Mouse (Mus musculus): ENCODE data around the gene Crispld2. TPM values are rescaled to one million over a fixed set of nuclear protein-coding genes. Genes with fewer than 3 reads are reported as not detected.

Crispld2 gene
- polyA plus RNA-seq, 1 experiment from 2014 or later, result 4.4 TPM

DNA sequence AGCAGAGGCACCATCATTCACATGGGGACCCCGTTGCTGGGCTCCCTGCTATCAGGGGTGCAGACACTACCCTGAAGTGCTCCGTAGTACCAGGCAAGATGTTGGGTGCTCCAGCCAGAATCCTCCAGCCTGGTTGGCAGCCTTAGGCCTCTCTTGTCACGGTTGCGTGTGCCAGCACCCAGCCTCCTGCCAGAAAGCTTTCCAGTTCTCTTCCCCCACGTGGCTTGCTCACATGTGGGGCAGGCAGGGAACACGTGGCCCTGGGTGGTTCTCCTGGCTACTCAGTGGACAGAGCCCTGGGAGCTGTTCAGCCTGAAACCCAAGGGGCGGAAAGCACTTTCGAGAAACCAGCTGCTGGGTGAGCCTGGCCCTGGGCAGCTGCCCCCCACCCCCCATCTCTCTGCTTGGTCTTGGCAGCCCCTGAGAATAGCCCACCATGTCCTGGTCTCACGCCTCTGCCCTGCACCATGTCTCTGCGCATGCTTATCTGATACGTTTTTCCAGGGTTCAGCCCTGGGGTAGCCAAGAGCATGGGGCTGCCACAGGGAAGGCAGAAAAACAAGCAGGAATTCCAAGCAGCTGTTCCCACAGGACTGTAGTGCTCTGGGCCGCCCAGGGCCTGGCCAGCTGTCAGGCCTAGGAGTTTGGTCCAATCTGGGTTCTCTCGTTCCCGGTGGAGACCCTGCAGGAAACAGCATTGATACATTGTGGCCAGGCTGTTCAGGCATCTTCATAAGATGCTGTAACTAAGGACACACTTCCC, 54.2 kb downstream of the Crispld2 start:
- Histone ChIP-seq H3K4me3 (ENCODE audit: low read depth, low read length) (no peak overlapping the region), H3K9ac (no peak overlapping the region), H3K27ac (ENCODE audit: low read depth) (peak overlapping the region; percentile 67; the same call in 1 of the 2 replicates), H3K4me2 (no peak overlapping the region), H3K27me3 (ENCODE audit: insufficient read depth, low read length) (no peaks in the 10 kb centered on the region), H3K4me1 (ENCODE audit: insufficient read depth) (no peaks in the 10 kb centered on the region; the same call in 1 of the 2 replicates), H3K9me3 (ENCODE audit: low read depth, low read length) (no peaks in the 10 kb centered on the region), H3K36me3 (ENCODE audit: insufficient read depth) (no peaks in the 10 kb centered on the region)
- ATAC-seq (ENCODE audit: insufficient read depth) (peak; percentile 69), DNase-seq (peak; percentile 62)
- 48% methylated on average over 14 of the region's 14 CpGs for WGBS
- TF ChIP-seq CTCF (IDR thresholded peaks at IDR 0.05; ENCODE audit: low read depth), result no peak

DNA sequence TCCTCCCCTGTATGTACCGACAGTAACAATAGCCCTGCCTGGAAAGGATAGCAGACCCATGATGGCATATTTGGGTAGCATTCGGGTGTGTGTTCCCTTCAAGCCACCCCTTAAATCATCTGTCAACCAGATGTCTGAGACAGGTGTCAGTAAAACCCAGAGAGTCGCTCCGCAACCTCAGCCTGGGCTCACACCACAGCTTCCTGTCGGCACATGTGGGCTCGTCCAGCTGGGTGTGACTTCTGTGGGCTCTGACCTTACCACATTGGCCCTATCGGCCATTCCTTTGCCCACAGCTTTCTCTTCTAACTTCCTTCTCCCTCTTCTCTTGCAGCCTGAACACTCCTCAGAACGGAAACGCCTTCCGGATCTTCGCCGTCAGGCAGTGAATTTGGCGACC, 57.7 kb downstream of the Crispld2 start:
- H3K4me1 ChIP-seq (ENCODE audit: insufficient read depth), result no peaks in the 10 kb centered on the region; the same call in none of the 2 replicates
- H3K27me3 ChIP-seq (ENCODE audit: insufficient read depth, low read length), result no peaks in the 10 kb centered on the region
- no peak overlapping the region for H3K9ac ChIP-seq
- DNase-seq (no peak), ATAC-seq (ENCODE audit: insufficient read depth) (no peak)
- H3K4me3 ChIP-seq (ENCODE audit: low read depth, low read length), result no peak overlapping the region
- no peak for TF ChIP-seq CTCF (IDR thresholded peaks at IDR 0.05; ENCODE audit: low read depth)
- no peaks in the 10 kb centered on the region for H3K9me3 ChIP-seq (ENCODE audit: low read depth, low read length)
- WGBS, result 83% methylated on average over 13 of the region's 13 CpGs
- H3K4me2 ChIP-seq, result no peak overlapping the region
- no peaks in the 10 kb centered on the region for H3K36me3 ChIP-seq (ENCODE audit: insufficient read depth)
- no peak overlapping the region for H3K27ac ChIP-seq (ENCODE audit: low read depth)

DNA sequence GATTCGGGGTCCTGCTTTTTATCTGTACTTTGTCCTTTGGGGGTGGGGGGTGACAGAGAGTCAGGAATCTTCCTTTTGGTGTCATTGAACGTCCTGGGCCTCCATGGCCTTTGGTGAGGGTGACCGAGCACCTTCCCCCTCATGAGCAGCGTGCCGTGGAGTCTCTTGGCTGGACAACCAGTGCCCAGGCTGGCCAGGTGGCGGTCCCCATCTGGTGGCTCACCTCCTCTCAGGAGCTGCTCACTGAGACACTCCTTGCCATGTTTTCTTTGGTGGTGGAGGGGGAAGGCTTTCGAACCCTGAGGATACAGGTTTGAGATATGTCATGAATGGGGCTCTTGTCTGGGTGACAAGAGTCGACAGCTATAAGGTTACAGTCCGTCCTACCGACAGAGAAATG, 58.1 kb downstream of the Crispld2 start:
- no peak for ATAC-seq (ENCODE audit: insufficient read depth)
- Histone ChIP-seq H3K4me2 (no peak overlapping the region), H3K27me3 (ENCODE audit: insufficient read depth, low read length) (no peaks in the 10 kb centered on the region), H3K36me3 (ENCODE audit: insufficient read depth) (no peaks in the 10 kb centered on the region), H3K4me3 (ENCODE audit: low read depth, low read length) (no peak overlapping the region), H3K4me1 (ENCODE audit: insufficient read depth) (no peaks in the 10 kb centered on the region; the same call in none of the 2 replicates), H3K27ac (ENCODE audit: low read depth) (no peak overlapping the region), H3K9ac (no peak overlapping the region), H3K9me3 (ENCODE audit: low read depth, low read length) (no peaks in the 10 kb centered on the region)
- DNase-seq, result no peak
- no peak for TF ChIP-seq CTCF (IDR thresholded peaks at IDR 0.05; ENCODE audit: low read depth)
- 72% methylated on average over 10 of the region's 10 CpGs for WGBS

DNA sequence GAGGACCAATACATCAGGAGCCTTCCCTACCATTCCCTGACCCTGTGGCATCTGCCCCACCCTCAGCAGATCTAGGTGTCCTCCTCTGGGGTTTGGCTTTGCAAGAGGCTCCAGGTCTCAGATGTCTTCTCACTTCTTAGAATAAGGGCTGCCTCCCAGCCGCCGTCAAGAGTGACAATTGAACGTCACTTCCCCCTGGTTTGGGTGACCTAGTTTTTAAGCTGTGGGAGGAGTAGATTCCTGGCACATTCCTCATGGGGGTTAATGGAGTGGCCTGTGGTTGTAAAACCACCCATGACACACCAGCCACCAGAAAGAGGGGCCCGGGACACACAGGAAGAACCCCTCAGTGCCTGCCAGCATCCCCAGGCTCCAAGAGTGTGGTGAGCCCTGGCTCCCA, 58.8 kb downstream of the Crispld2 start:
- WGBS, result 51% methylated on average over 4 of the region's 4 CpGs
- no peak for ATAC-seq (ENCODE audit: insufficient read depth)

DNA sequence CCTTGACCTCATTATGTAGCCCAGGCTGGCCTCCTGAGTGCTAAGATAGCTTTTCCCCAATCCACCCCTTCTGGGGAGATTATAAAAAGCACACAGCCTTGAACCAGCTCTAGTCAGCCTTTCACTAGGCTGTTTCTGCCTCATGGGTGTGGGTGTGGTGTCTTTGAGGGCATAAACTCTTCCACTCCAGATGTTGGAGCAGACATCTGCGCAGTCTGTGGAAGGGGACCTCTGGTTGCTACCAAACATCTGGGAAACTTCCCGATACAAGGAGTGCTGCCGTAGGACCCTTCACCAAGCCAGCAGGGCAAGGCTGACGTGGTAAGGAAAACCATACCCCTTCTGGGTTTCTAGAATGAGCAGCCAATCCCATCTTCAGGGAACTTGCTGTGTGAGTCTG, 59.7 kb downstream of the Crispld2 start:
- DNase-seq (no peak), ATAC-seq (ENCODE audit: insufficient read depth) (no peak)
- no peaks in the 10 kb centered on the region for H3K36me3 ChIP-seq (ENCODE audit: insufficient read depth)
- H3K4me3 ChIP-seq (ENCODE audit: low read depth, low read length), result no peak overlapping the region
- no peak overlapping the region for H3K27ac ChIP-seq (ENCODE audit: low read depth)
- H3K4me1 ChIP-seq (ENCODE audit: insufficient read depth), result no peaks in the 10 kb centered on the region; the same call in 1 of the 2 replicates
- no peak overlapping the region for H3K9ac ChIP-seq
- WGBS, result 65% methylated on average over 4 of the region's 4 CpGs
- H3K4me2 ChIP-seq, result no peak overlapping the region
- TF ChIP-seq CTCF (IDR thresholded peaks at IDR 0.05; ENCODE audit: low read depth), result no peak
- no peaks in the 10 kb centered on the region for H3K27me3 ChIP-seq (ENCODE audit: insufficient read depth, low read length)
- no peaks in the 10 kb centered on the region; the same call in 1 of the 2 replicates for H3K9me3 ChIP-seq (ENCODE audit: low read depth, low read length)

More for the DNA sequence above, 58.8 kb downstream of the Crispld2 start:
- no peak overlapping the region for H3K4me3 ChIP-seq (ENCODE audit: low read depth, low read length)
- H3K27ac ChIP-seq (ENCODE audit: low read depth), result no peak overlapping the region
- no peak overlapping the region for H3K9ac ChIP-seq
- TF ChIP-seq CTCF (IDR thresholded peaks at IDR 0.05; ENCODE audit: low read depth), result no peak
- no peak overlapping the region for H3K4me2 ChIP-seq
- no peaks in the 10 kb centered on the region for H3K9me3 ChIP-seq (ENCODE audit: low read depth, low read length)
- no peaks in the 10 kb centered on the region for H3K27me3 ChIP-seq (ENCODE audit: insufficient read depth, low read length)
- H3K4me1 ChIP-seq (ENCODE audit: insufficient read depth), result no peaks in the 10 kb centered on the region; the same call in none of the 2 replicates
- DNase-seq, result no peak
- H3K36me3 ChIP-seq (ENCODE audit: insufficient read depth), result no peaks in the 10 kb centered on the region

DNA sequence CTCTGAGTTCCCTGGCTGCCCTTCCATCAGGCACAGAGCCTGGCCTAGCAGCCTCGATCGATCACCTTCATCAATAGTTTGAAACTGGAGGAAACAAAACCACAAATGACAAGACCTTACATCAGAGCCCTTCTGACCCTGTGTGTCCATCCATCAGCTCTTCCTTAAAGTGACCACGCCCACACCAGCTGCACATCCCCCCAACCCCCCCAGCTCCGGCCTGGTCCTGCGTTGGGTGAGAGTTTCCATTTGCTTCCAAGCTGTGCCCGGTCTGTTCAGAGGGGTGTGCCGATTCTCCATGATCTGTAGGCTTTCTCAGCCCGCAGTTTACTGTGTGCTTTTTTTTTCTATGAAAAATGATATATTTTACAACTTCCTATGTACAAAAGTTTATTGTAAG, 60.1 kb downstream of the Crispld2 start:
- Histone ChIP-seq H3K4me3 (ENCODE audit: low read depth, low read length) (no peak overlapping the region), H3K9ac (no peak overlapping the region), H3K4me1 (ENCODE audit: insufficient read depth) (no peaks in the 10 kb centered on the region; the same call in 1 of the 2 replicates), H3K9me3 (ENCODE audit: low read depth, low read length) (no peaks in the 10 kb centered on the region; the same call in 1 of the 2 replicates), H3K4me2 (no peak overlapping the region), H3K27me3 (ENCODE audit: insufficient read depth, low read length) (no peaks in the 10 kb centered on the region), H3K36me3 (ENCODE audit: insufficient read depth) (no peaks in the 10 kb centered on the region), H3K27ac (ENCODE audit: low read depth) (no peak overlapping the region)
- TF ChIP-seq CTCF (IDR thresholded peaks at IDR 0.05; ENCODE audit: low read depth), result no peak
- DNase-seq, result peak; percentile 32
- no peak for ATAC-seq (ENCODE audit: insufficient read depth)
- 45% methylated on average over 8 of the region's 8 CpGs for WGBS

DNA sequence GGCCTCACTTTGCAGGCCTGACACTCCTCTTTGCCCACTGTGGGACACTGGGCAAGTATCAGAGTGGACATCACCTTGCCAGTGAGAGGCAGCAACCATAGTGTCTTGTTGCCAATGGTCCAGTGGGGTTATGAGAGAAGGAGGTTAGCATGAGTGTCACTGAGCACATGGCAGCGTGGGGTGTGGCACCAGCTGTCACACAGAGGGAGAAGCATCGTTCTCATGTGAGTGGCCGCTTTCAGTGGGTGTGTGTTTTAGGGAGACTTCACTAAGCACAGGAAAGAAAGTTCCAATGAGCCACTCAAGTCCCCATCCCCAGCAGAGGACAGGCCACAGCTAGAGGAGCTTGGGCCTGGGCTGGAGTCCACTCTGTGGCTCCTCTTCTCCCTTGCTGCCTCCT, 62.6 kb downstream of the Crispld2 start:
- no peak overlapping the region for H3K9ac ChIP-seq
- no peak for TF ChIP-seq CTCF (IDR thresholded peaks at IDR 0.05; ENCODE audit: low read depth)
- H3K4me3 ChIP-seq (ENCODE audit: low read depth, low read length), result no peak overlapping the region
- H3K27me3 ChIP-seq (ENCODE audit: insufficient read depth, low read length), result no peaks in the 10 kb centered on the region
- H3K36me3 ChIP-seq (ENCODE audit: insufficient read depth), result no peaks in the 10 kb centered on the region
- ATAC-seq (ENCODE audit: insufficient read depth) (no peak), DNase-seq (no peak)
- H3K9me3 ChIP-seq (ENCODE audit: low read depth, low read length), result no peaks in the 10 kb centered on the region; the same call in 1 of the 2 replicates
- H3K27ac ChIP-seq (ENCODE audit: low read depth), result no peak overlapping the region
- H3K4me2 ChIP-seq, result no peak overlapping the region
- no peaks in the 10 kb centered on the region; the same call in 1 of the 2 replicates for H3K4me1 ChIP-seq (ENCODE audit: insufficient read depth)
- WGBS, result 79% methylated on average over 3 of the region's 3 CpGs
